Mouse (Mus musculus): ENCODE data around the gene Klhl22.

Klhl22 gene

GRCm38 (mm10) chr16:17834543-17834942 is 75.1 kb downstream of the Klhl22 start:
- DNase-seq: no peak

- DNase-seq: peak; percentile 33
These were observed 76.1 kb downstream of the Klhl22 start for GRCm38 (mm10) chr16:17835481-17835880.

DNA sequence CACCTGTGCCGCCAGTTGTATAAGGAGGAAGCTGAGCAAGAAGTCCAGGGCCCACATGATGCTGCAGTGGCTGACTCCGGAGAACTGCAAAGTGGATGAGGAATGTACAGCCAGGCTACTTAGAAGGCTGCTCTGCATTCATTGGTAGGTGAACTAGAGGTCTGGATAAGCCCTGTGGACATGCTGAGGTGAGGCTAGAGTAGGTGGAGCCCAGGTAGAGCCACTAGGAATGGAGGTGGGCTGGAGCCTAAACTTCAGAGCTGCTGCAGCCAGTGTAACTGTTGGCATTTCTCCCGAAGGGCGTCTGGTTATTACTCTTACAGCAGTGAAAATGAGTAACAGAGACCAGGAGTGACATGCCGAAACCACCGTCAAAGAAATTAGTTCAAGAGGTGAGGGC is 78.6 kb downstream of the Klhl22 start, which contains the start of gene Car15:
TSS of gene Car15 (minus strand) at position 314 of the 400 bp plus-strand sequence.
- DNase-seq: peak; percentile 32

DNA sequence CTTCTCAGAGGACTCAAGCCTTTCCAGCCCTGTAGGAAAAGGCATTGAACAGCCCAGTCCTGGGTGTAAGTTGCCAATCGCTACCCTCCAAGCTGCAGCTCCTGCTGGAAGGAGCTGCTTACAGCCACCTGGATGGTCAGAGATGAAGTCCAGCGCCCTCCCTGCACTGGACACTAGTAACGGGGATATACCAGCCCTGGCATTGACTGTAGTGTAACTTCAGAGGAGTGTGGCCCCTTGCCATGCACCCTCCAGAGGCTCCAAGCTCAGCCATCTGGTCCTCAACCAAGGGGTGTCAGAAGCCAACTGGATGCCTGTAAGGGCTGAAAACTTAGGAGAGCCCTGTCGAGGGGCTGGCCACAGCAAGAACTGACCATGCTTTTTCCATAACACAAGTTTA is 80.6 kb downstream of the Klhl22 start:
- no peak for DNase-seq

GRCm38 (mm10) chr16:17842437-17842836 is 83.0 kb downstream of the Klhl22 start:
- no peak for DNase-seq

Data from kidney, postnatal 10 days (tissue).